Mouse (Mus musculus): ENCODE results near the gene 4930407I10Rik.

- TF ChIP-seq TAL1 (IDR thresholded peaks at IDR 0.05; ENCODE audit: low read length) (no peak), GATA1 (IDR thresholded peaks at IDR 0.05; ENCODE audit: low read length) (no peak)
Observed at GRCm38 (mm10) chr15:82063909-82064308, 5.0 kb downstream of the 4930407I10Rik start.

Measured in erythroblast, embryonic 14.5 days (primary cell).